Mouse (Mus musculus): ENCODE results near the gene Sema5b. TPM values are rescaled to one million over a fixed set of nuclear protein-coding genes. Genes with fewer than 3 reads are reported as not detected.

The Sema5b gene
- polyA plus RNA-seq, 1 experiment, result not detected

DNA sequence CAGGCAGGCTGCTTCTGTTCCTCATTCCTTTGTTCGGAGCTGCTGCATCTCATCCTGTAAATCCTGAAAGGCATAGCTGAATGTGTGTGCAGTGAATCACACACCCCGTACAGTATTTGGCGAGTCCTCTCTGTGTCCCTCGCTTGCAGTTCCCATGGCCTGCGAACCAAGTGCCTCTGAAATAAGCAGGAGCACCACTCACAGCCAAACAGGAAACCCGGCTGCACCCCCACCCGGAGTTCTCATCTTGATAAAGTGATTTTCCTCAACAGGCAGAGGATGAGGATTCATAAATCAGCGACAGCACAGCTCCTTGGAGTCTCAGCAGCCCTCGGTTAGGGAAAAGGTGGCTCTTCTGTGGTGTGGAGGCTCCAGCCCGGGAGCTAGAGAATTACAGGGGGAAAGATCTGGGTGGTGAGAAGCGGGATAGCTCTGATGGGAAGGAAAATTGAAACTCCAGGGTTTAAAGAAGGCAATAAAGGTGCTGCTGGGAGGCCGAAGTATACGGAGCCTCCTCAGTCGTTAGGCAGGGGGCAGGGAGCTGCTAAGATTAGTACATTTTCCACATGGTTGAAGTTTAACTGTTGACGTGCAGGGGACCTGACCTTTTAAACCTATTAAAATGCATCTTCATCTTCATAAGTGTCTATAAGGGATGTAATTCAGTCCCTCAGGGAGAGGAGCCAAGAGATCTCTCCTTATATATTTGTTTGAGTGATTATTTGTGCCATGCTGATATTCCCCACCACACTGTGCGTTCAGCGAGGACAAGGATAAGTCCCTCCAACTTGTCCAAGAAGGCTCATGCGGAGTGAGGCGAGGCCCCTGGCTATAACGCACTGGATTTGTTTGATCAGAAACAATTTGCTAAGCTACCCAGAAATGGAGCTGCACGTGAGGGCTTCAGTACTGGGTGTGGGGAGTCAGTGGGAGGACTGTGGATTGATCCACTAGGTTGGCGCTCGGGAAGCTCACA, 22.7 kb upstream of the Sema5b start:
- Histone ChIP-seq H3K4me3 (ENCODE audit: insufficient read depth, low read length) (no peak overlapping the region), H3K27ac (ENCODE audit: insufficient read depth, low read depth, low read length) (no peak overlapping the region), H3K4me1 (ENCODE audit: control insufficient read depth, insufficient read depth, low read length) (no peaks in the 10 kb centered on the region)
- TF ChIP-seq POLR2A (IDR thresholded peaks at IDR 0.05; ENCODE audit: borderline replicate concordance, low read depth, low read length), result no peak
- TF ChIP-seq CTCF (IDR thresholded peaks at IDR 0.05; ENCODE audit: low read depth, low read length), result no peak

GRCm38 (mm10) chr16:35519245-35519644, 21.7 kb upstream of the Sema5b start:
- TF ChIP-seq POLR2A (IDR thresholded peaks at IDR 0.05; ENCODE audit: borderline replicate concordance, low read depth, low read length), result no peak
- no peak for TF ChIP-seq CTCF (IDR thresholded peaks at IDR 0.05; ENCODE audit: low read depth, low read length)
- Histone ChIP-seq H3K4me1 (ENCODE audit: control insufficient read depth, insufficient read depth, low read length) (no peaks in the 10 kb centered on the region), H3K4me3 (ENCODE audit: insufficient read depth, low read length) (no peak overlapping the region), H3K27ac (ENCODE audit: insufficient read depth, low read depth, low read length) (no peak overlapping the region)

GRCm38 (mm10) chr16:35524200-35524599, 16.7 kb upstream of the Sema5b start:
- H3K4me1 ChIP-seq (ENCODE audit: control insufficient read depth, insufficient read depth, low read length), result no peaks in the 10 kb centered on the region
- no peak overlapping the region for H3K4me3 ChIP-seq (ENCODE audit: insufficient read depth, low read length)
- no peak overlapping the region for H3K27ac ChIP-seq (ENCODE audit: insufficient read depth, low read depth, low read length)
- TF ChIP-seq CTCF (IDR thresholded peaks at IDR 0.05; ENCODE audit: low read depth, low read length) (no peak), POLR2A (IDR thresholded peaks at IDR 0.05; ENCODE audit: borderline replicate concordance, low read depth, low read length) (no peak)

DNA sequence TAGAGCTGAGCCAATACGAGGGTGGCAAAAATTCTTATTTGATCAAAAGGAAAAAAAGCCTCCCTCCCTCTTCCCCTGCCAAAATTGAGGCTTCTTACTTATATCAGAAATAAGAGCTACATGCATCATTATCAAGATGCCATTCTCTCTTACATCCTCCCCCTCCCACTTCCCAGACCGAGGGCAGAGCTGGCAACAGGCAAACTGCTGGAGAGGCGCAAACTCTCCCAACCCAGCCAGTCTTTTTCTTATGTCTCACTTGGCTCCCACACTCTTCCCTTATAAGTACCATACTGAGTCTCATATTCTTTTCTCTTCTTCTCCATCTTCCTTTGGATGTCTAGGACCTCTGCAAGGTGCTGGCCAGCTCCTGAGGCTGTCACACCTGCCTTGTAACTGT, 6.3 kb upstream of the Sema5b start:
- Histone ChIP-seq H3K4me3 (ENCODE audit: insufficient read depth, low read length) (no peak overlapping the region), H3K27ac (ENCODE audit: insufficient read depth, low read depth, low read length) (no peak overlapping the region), H3K4me1 (ENCODE audit: control insufficient read depth, insufficient read depth, low read length) (no peaks in the 10 kb centered on the region)
- TF ChIP-seq CTCF (IDR thresholded peaks at IDR 0.05; ENCODE audit: low read depth, low read length) (no peak), POLR2A (IDR thresholded peaks at IDR 0.05; ENCODE audit: borderline replicate concordance, low read depth, low read length) (no peak)

- Histone ChIP-seq H3K4me1 (ENCODE audit: control insufficient read depth, insufficient read depth, low read length) (no peaks in the 10 kb centered on the region), H3K27ac (ENCODE audit: insufficient read depth, low read depth, low read length) (no peak overlapping the region), H3K4me3 (ENCODE audit: insufficient read depth, low read length) (no peak overlapping the region)
- TF ChIP-seq POLR2A (IDR thresholded peaks at IDR 0.05; ENCODE audit: borderline replicate concordance, low read depth, low read length) (no peak), CTCF (IDR thresholded peaks at IDR 0.05; ENCODE audit: low read depth, low read length) (no peak)
These were observed 3.3 kb upstream of the Sema5b start for GRCm38 (mm10) chr16:35537651-35538050.

- TF ChIP-seq POLR2A (IDR thresholded peaks at IDR 0.05; ENCODE audit: borderline replicate concordance, low read depth, low read length) (no peak), CTCF (IDR thresholded peaks at IDR 0.05; ENCODE audit: low read depth, low read length) (no peak)
- no peaks in the 10 kb centered on the region for H3K4me1 ChIP-seq (ENCODE audit: control insufficient read depth, insufficient read depth, low read length)
- H3K27ac ChIP-seq (ENCODE audit: insufficient read depth, low read depth, low read length), result no peak overlapping the region
- no peak overlapping the region for H3K4me3 ChIP-seq (ENCODE audit: insufficient read depth, low read length)
These were observed 1.9 kb upstream of the Sema5b start for GRCm38 (mm10) chr16:35539041-35539440.

GRCm38 (mm10) chr16:35540333-35541116, 420 bp upstream of the Sema5b start:
- TF ChIP-seq POLR2A (IDR thresholded peaks at IDR 0.05; ENCODE audit: borderline replicate concordance, low read depth, low read length) (no peak), CTCF (IDR thresholded peaks at IDR 0.05; ENCODE audit: low read depth, low read length) (no peak)
- no peak overlapping the region for H3K4me3 ChIP-seq (ENCODE audit: insufficient read depth, low read length)
- no peak overlapping the region for H3K27ac ChIP-seq (ENCODE audit: insufficient read depth, low read depth, low read length)
- H3K4me1 ChIP-seq (ENCODE audit: control insufficient read depth, insufficient read depth, low read length), result no peaks in the 10 kb centered on the region

- Histone ChIP-seq H3K4me3 (ENCODE audit: insufficient read depth, low read length) (no peak overlapping the region), H3K27ac (ENCODE audit: insufficient read depth, low read depth, low read length) (no peak overlapping the region)
These were observed 896 bp downstream of the Sema5b start for GRCm38 (mm10) chr16:35541661-35542420.

DNA sequence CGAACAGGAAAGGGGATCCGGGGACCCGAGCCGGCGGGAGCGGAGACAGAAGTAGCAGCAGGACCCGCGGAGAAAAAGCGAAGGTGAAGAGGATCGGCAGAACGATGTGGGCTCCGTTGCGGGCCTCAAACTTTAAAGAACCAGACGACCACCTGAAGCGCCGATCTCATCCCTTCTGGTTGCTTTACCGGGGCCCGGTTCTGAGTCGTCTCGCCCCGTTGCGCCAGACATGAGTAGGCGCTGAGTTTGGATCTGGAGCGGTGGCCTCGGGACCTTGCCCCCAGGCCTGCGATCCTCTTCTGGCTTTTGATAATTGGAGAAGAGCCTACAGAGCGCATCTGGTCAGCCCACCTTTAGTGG, 1.5 kb downstream of the Sema5b start:
- TF ChIP-seq POLR2A (IDR thresholded peaks at IDR 0.05; ENCODE audit: borderline replicate concordance, low read depth, low read length), result no peak
- TF ChIP-seq CTCF (IDR thresholded peaks at IDR 0.05; ENCODE audit: low read depth, low read length), result no peak
- H3K4me1 ChIP-seq (ENCODE audit: control insufficient read depth, insufficient read depth, low read length), result no peaks in the 10 kb centered on the region
- no peak overlapping the region for H3K27ac ChIP-seq (ENCODE audit: insufficient read depth, low read depth, low read length)
- H3K4me3 ChIP-seq (ENCODE audit: insufficient read depth, low read length), result no peak overlapping the region

More at GRCm38 (mm10) chr16:35541661-35542420, 896 bp downstream of the Sema5b start:
- no peak for TF ChIP-seq POLR2A (IDR thresholded peaks at IDR 0.05; ENCODE audit: borderline replicate concordance, low read depth, low read length)
- no peak for TF ChIP-seq CTCF (IDR thresholded peaks at IDR 0.05; ENCODE audit: low read depth, low read length)
- no peaks in the 10 kb centered on the region for H3K4me1 ChIP-seq (ENCODE audit: control insufficient read depth, insufficient read depth, low read length)
